Mouse (Mus musculus) splenic B cell, adult 2 months (primary cell): Measurements from ENCODE around the gene Smim20.

Experiments used
- DNase-seq: peaks from one replicate; pipeline ENCODE4 v3.0.0-alpha.2; 2011; ENCODE audit warnings: low read depth, low spot score
- H3K27me3 ChIP-seq: 2 replicates; pipeline ENCODE4 v1.6.1; 2012; ENCODE audit warnings: mild to moderate bottlenecking, low read length, moderate library complexity, mixed read lengths; ENCODE audit not compliant: control insufficient read depth, poor library complexity, insufficient read depth, severe bottlenecking
- H3K36me3 ChIP-seq: 2 replicates; pipeline ENCODE4 v1.6.1; 2012; ENCODE audit warnings: mild to moderate bottlenecking, low read length, moderate library complexity, mixed read lengths; ENCODE audit not compliant: control insufficient read depth, poor library complexity, insufficient read depth, severe bottlenecking

The Smim20 gene

GRCm38 (mm10) chr5:53275376-53275775 lies 8.5 kb downstream of the Smim20 start:
- peaks cover 2% of the 10 kb centered on the region; the same call in 1 of the 2 replicates for H3K36me3 ChIP-seq
- H3K27me3 ChIP-seq, result no peaks in the 10 kb centered on the region
- DNase-seq, result no peak

- DNase-seq, result no peak
- H3K27me3 ChIP-seq, result no peaks in the 10 kb centered on the region
- H3K36me3 ChIP-seq, result peaks cover 2% of the 10 kb centered on the region; the same call in 1 of the 2 replicates
Measured at GRCm38 (mm10) chr5:53276470-53277022, 9.7 kb downstream of the Smim20 start.

GRCm38 (mm10) chr5:53277716-53278263 lies 10.9 kb downstream of the Smim20 start:
- H3K36me3 ChIP-seq, result peaks cover 2% of the 10 kb centered on the region; the same call in 1 of the 2 replicates
- DNase-seq, result no peak
- no peaks in the 10 kb centered on the region for H3K27me3 ChIP-seq

- DNase-seq, result no peak
- H3K27me3 ChIP-seq, result no peaks in the 10 kb centered on the region
- peaks cover 2% of the 10 kb centered on the region; the same call in 1 of the 2 replicates for H3K36me3 ChIP-seq
Measured at GRCm38 (mm10) chr5:53279216-53279813, 12.4 kb downstream of the Smim20 start.

- Histone ChIP-seq H3K27me3 (no peaks in the 10 kb centered on the region), H3K36me3 (peaks cover 1% of the 10 kb centered on the region; the same call in 1 of the 2 replicates)
- DNase-seq, result peak; percentile 23
Measured at GRCm38 (mm10) chr5:53282487-53282886, 15.6 kb downstream of the Smim20 start.

- H3K27me3 ChIP-seq, result no peaks in the 10 kb centered on the region
- no peak for DNase-seq
Measured at GRCm38 (mm10) chr5:53286406-53286805, 19.5 kb downstream of the Smim20 start.

GRCm38 (mm10) chr5:53289438-53289837 lies 22.6 kb downstream of the Smim20 start:
- DNase-seq, result no peak
- no peaks in the 10 kb centered on the region for H3K36me3 ChIP-seq
- H3K27me3 ChIP-seq, result no peaks in the 10 kb centered on the region

More at GRCm38 (mm10) chr5:53286406-53286805, 19.5 kb downstream of the Smim20 start:
- H3K36me3 ChIP-seq, result no peaks in the 10 kb centered on the region

GRCm38 (mm10) chr5:53294627-53295026 lies 27.7 kb downstream of the Smim20 start:
- H3K36me3 ChIP-seq, result no peaks in the 10 kb centered on the region
- DNase-seq, result no peak
- H3K27me3 ChIP-seq, result no peaks in the 10 kb centered on the region

- Histone ChIP-seq H3K36me3 (no peaks in the 10 kb centered on the region), H3K27me3 (no peaks in the 10 kb centered on the region)
- no peak for DNase-seq
Measured at GRCm38 (mm10) chr5:53296961-53297360, 30.1 kb downstream of the Smim20 start.

GRCm38 (mm10) chr5:53301496-53301895 lies 34.6 kb downstream of the Smim20 start:
- DNase-seq, result no peak
- Histone ChIP-seq H3K27me3 (no peaks in the 10 kb centered on the region), H3K36me3 (no peaks in the 10 kb centered on the region)

GRCm38 (mm10) chr5:53302895-53303670 lies 36.2 kb downstream of the Smim20 start:
- DNase-seq, result no peak
- Histone ChIP-seq H3K27me3 (no peaks in the 10 kb centered on the region), H3K36me3 (no peaks in the 10 kb centered on the region)

- no peak for DNase-seq
Measured at GRCm38 (mm10) chr5:53303941-53304340, 37.1 kb downstream of the Smim20 start.

GRCm38 (mm10) chr5:53304936-53305335 lies 38.1 kb downstream of the Smim20 start:
- Histone ChIP-seq H3K36me3 (no peaks in the 10 kb centered on the region), H3K27me3 (no peaks in the 10 kb centered on the region)
- no peak for DNase-seq

More at GRCm38 (mm10) chr5:53303941-53304340, 37.1 kb downstream of the Smim20 start:
- H3K27me3 ChIP-seq, result no peaks in the 10 kb centered on the region
- H3K36me3 ChIP-seq, result no peaks in the 10 kb centered on the region

- DNase-seq, result no peak
- Histone ChIP-seq H3K36me3 (no peaks in the 10 kb centered on the region), H3K27me3 (no peaks in the 10 kb centered on the region)
Measured at GRCm38 (mm10) chr5:53306864-53307263, 40.0 kb downstream of the Smim20 start.

GRCm38 (mm10) chr5:53307437-53307836 lies 40.6 kb downstream of the Smim20 start:
- DNase-seq, result no peak
- H3K36me3 ChIP-seq, result no peaks in the 10 kb centered on the region
- no peaks in the 10 kb centered on the region for H3K27me3 ChIP-seq
